Mouse (Mus musculus) heart, postnatal 36 days (tissue): Measurements from ENCODE around the gene Prep. TPM values are rescaled to one million over a fixed set of nuclear protein-coding genes. Genes with fewer than 3 reads are reported as not detected.
A peak's percentile ranks its signal among the peaks of the same experiment; 100 is the strongest.
"Not testable (repeated sequence)": the region's sequence is repeated elsewhere in the genome, so short reads cannot be mapped to it uniquely, and the experiment has no call there.

Source experiments
- DNase-seq, 2 experiments: peaks; one replicate each; pipeline ENCODE4 v3.0.0; 2021 to 2022
- intact Hi-C: fragments of 180-260 bp; cut with DNase I; formaldehyde crosslinking; loops from one replicate; pipeline ENCODE4 v1.15.1; 2025
- microRNA-seq, 2 experiments: library from miRNA; unstranded; fragments of <30 nt; microRNA quantifications; one replicate each; pipeline ENCODE4 v1.2.0; 2021; ENCODE audit warnings: borderline number of aligned reads in 2 of 2
- total RNA-seq, 2 experiments: library from RNA; stranded (reverse); gene quantifications; 2 replicates each; pipeline ENCODE4 v1.2.3; 2021

Gene Prep
- total RNA-seq, 2 experiments from 2014 or later, result 15.6 TPM

GRCm38 (mm10) chr10:45165851-45166250 is 98.8 kb downstream of the Prep start:
- intact Hi-C loops, result no loop called here
- DNase-seq, result no peak

DNA sequence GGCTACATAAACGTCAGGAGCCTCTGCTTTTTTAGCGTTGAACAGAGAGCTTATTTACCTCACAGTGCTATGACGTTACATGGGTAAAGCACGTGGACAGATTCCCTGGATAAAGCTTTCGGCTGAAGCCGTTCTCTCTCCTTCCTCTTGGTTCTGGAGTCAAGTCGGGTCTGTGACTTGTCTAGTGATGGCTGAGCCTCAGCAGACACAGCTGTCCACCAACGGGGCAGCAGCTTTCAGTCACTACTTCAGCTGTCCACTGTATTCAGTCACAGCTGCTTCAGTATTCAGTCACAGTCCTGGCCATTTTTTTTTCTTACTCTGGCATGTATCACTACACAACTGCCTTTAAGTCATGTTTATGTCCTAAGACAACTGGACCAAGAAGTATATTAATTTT is 106.9 kb downstream of the Prep start:
- DNase-seq, result no peak
- intact Hi-C loops, result no loop called here

- DNase-seq, result no peak
- intact Hi-C loops, result no loop called here
These were observed 107.3 kb downstream of the Prep start for GRCm38 (mm10) chr10:45174345-45174744.

GRCm38 (mm10) chr10:45177798-45178197 is 110.8 kb downstream of the Prep start, which contains the start of gene Popdc3:
Gene Popdc3, plus strand, starts transcription at chr10:45178098.
- DNase-seq, intact Hi-C loops: not testable (repeated sequence)

- no peak for DNase-seq
- intact Hi-C loops, result loop anchor here (5.0 kb wide), 1 partner anchor 64 kb away; no protein-coding TSS in a partner anchor
These were observed 113.8 kb downstream of the Prep start for GRCm38 (mm10) chr10:45180677-45181326.

DNA sequence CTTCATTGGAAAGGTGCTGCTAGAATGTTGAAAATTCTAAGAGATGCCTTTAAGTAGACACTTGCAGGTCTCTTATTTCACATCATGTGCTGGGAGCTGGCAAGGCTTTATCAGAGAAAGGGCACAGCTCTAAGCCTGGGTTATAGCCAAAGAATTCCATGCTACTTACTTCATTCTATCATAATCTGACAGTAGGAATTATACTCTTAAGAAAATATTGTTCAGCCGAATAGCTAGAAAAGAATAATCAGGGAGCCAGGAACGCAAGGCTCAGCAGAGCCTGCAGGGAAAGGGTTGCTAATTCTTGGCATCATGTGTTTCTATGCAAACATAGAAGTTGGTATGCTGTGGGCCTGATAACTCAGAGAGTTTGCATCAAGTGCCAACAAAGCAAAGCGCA is 114.3 kb downstream of the Prep start:
- intact Hi-C loops, result loop anchor here (5.0 kb wide), 1 partner anchor 64 kb away; no protein-coding TSS in a partner anchor
- DNase-seq, result peak; percentile 16 to 17

GRCm38 (mm10) chr10:45185457-45185856 is 118.5 kb downstream of the Prep start:
- DNase-seq, result no peak
- intact Hi-C loops, result no loop called here

GRCm38 (mm10) chr10:45193330-45194310 is 126.6 kb downstream of the Prep start:
- intact Hi-C loops, result no loop called here
- DNase-seq, result no peak

- no peak for DNase-seq
- intact Hi-C loops, result no loop called here
These were observed 127.5 kb downstream of the Prep start for GRCm38 (mm10) chr10:45194531-45194930.

DNA sequence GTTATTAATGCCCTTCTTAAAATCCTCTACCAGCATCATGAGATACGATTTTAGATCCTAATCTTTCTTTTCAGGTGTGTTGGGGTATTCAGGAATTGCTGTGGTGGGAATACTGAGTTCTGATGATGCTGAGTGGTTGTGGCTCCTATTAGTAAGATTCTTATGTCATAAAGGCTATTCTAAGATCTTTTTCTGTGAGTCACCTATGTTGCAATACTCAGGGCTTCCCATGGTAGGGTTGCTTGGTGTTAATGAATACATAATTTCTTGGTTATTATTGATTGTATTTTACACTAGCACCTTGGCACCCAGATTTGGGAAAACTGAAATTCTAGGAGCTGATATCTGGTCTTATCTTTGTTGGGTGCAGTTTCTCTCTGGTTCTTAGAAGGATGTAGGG is 137.6 kb downstream of the Prep start:
- no peak for DNase-seq
- intact Hi-C loops, result no loop called here

GRCm38 (mm10) chr10:45210201-45210600 is 143.2 kb downstream of the Prep start:
- intact Hi-C loops, result no loop called here

DNA sequence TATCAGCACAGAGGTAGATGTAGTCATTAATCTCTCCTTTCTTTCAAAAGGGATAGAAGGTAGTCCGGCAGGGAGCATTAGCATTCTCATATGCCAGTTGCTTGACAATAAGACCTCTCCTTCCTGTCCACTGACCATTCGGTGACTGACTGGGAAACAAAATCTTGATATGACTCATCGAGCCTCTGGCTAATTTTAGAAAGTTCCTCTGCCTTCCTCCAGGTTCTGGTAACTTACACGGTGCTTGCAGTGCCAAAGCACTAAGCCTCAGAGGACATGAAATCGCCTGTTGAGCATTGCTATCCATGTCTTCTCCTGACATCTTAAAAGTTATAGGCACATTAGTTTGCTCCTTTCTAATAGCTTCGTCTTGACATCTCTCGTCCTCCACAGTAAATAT is 149.7 kb downstream of the Prep start:
- intact Hi-C loops, result no loop called here
- DNase-seq, result no peak

More at GRCm38 (mm10) chr10:45210201-45210600, 143.2 kb downstream of the Prep start:
- peak in 1 of 2 experiments; percentile 14 for DNase-seq

Small RNAs within 50 kb of the gene (microRNA-seq; reads per million reads assigned to microRNA genes)
- 0 reads per million in 2 experiments for gene Gm23766

Other genes with a start within 250 kb of the Prep start
- 10 to 100 TPM; 29.2 to 31.0 TPM for gene Popdc3, start 110.9 kb downstream of the Prep start, total RNA-seq